Mouse (Mus musculus): ENCODE data around the gene Wwox. TPM values are rescaled to one million over a fixed set of nuclear protein-coding genes. Genes with fewer than 3 reads are reported as not detected.

Gene Wwox
- polyA plus RNA-seq, 1 experiment, result not detected

GRCm38 (mm10) chr8:114694566-114695198, 255.2 kb downstream of the Wwox start:
- Histone ChIP-seq H3K27ac (ENCODE audit: insufficient read depth, low read depth, low read length) (no peak overlapping the region), H3K4me3 (ENCODE audit: insufficient read depth, low read depth, low read length) (no peak overlapping the region), H3K4me1 (ENCODE audit: control insufficient read depth, insufficient read depth, low read length) (no peaks in the 10 kb centered on the region)
- no peak for TF ChIP-seq CTCF (IDR thresholded peaks at IDR 0.05; ENCODE audit: insufficient read depth, low read depth, low read length)
- no peak for TF ChIP-seq POLR2A (IDR thresholded peaks at IDR 0.05; ENCODE audit: insufficient read depth, low read depth, low read length)
- WGBS, result 89% methylated on average over 4 of the region's 4 CpGs

- no peak overlapping the region for H3K4me3 ChIP-seq (ENCODE audit: insufficient read depth, low read depth, low read length)
- WGBS, result 60% methylated on average over 5 of the region's 5 CpGs
- H3K4me1 ChIP-seq (ENCODE audit: control insufficient read depth, insufficient read depth, low read length), result no peaks in the 10 kb centered on the region
- TF ChIP-seq POLR2A (IDR thresholded peaks at IDR 0.05; ENCODE audit: insufficient read depth, low read depth, low read length), result no peak
- TF ChIP-seq CTCF (IDR thresholded peaks at IDR 0.05; ENCODE audit: insufficient read depth, low read depth, low read length), result no peak
- no peak overlapping the region for H3K27ac ChIP-seq (ENCODE audit: insufficient read depth, low read depth, low read length)
These were observed 264.1 kb downstream of the Wwox start for GRCm38 (mm10) chr8:114703517-114703916.

GRCm38 (mm10) chr8:114707538-114708138, 268.2 kb downstream of the Wwox start:
- WGBS, result 60% methylated on average over 15 of the region's 15 CpGs
- TF ChIP-seq POLR2A (IDR thresholded peaks at IDR 0.05; ENCODE audit: insufficient read depth, low read depth, low read length), result no peak
- Histone ChIP-seq H3K27ac (ENCODE audit: insufficient read depth, low read depth, low read length) (no peak overlapping the region), H3K4me1 (ENCODE audit: control insufficient read depth, insufficient read depth, low read length) (no peaks in the 10 kb centered on the region), H3K4me3 (ENCODE audit: insufficient read depth, low read depth, low read length) (no peak overlapping the region)

- WGBS, result 50% methylated on average over 13 of the region's 13 CpGs
These were observed 276.0 kb downstream of the Wwox start for GRCm38 (mm10) chr8:114715318-114716070.

GRCm38 (mm10) chr8:114716546-114717255, 277.2 kb downstream of the Wwox start:
- WGBS, result 90% methylated on average over 14 of the region's 14 CpGs
- H3K27ac ChIP-seq (ENCODE audit: insufficient read depth, low read depth, low read length), result no peak overlapping the region
- TF ChIP-seq CTCF (IDR thresholded peaks at IDR 0.05; ENCODE audit: insufficient read depth, low read depth, low read length) (no peak), POLR2A (IDR thresholded peaks at IDR 0.05; ENCODE audit: insufficient read depth, low read depth, low read length) (no peak)
- H3K4me3 ChIP-seq (ENCODE audit: insufficient read depth, low read depth, low read length), result no peak overlapping the region
- no peaks in the 10 kb centered on the region for H3K4me1 ChIP-seq (ENCODE audit: control insufficient read depth, insufficient read depth, low read length)

More at GRCm38 (mm10) chr8:114715318-114716070, 276.0 kb downstream of the Wwox start:
- Histone ChIP-seq H3K4me1 (ENCODE audit: control insufficient read depth, insufficient read depth, low read length) (no peaks in the 10 kb centered on the region), H3K4me3 (ENCODE audit: insufficient read depth, low read depth, low read length) (no peak overlapping the region), H3K27ac (ENCODE audit: insufficient read depth, low read depth, low read length) (no peak overlapping the region)
- TF ChIP-seq CTCF (IDR thresholded peaks at IDR 0.05; ENCODE audit: insufficient read depth, low read depth, low read length) (no peak), POLR2A (IDR thresholded peaks at IDR 0.05; ENCODE audit: insufficient read depth, low read depth, low read length) (no peak)

- WGBS, result 79% methylated on average over 4 of the region's 4 CpGs
- H3K4me3 ChIP-seq (ENCODE audit: insufficient read depth, low read depth, low read length), result no peak overlapping the region
- no peak overlapping the region for H3K27ac ChIP-seq (ENCODE audit: insufficient read depth, low read depth, low read length)
- H3K4me1 ChIP-seq (ENCODE audit: control insufficient read depth, insufficient read depth, low read length), result no peaks in the 10 kb centered on the region
- no peak for TF ChIP-seq POLR2A (IDR thresholded peaks at IDR 0.05; ENCODE audit: insufficient read depth, low read depth, low read length)
- TF ChIP-seq CTCF (IDR thresholded peaks at IDR 0.05; ENCODE audit: insufficient read depth, low read depth, low read length), result no peak
These were observed 279.4 kb downstream of the Wwox start for GRCm38 (mm10) chr8:114718821-114719220.

GRCm38 (mm10) chr8:114722611-114723010, 283.2 kb downstream of the Wwox start:
- no peak overlapping the region for H3K4me3 ChIP-seq (ENCODE audit: insufficient read depth, low read depth, low read length)
- H3K4me1 ChIP-seq (ENCODE audit: control insufficient read depth, insufficient read depth, low read length), result no peaks in the 10 kb centered on the region
- TF ChIP-seq POLR2A (IDR thresholded peaks at IDR 0.05; ENCODE audit: insufficient read depth, low read depth, low read length) (no peak), CTCF (IDR thresholded peaks at IDR 0.05; ENCODE audit: insufficient read depth, low read depth, low read length) (no peak)
- WGBS, result 83% methylated on average over 5 of the region's 5 CpGs
- no peak overlapping the region for H3K27ac ChIP-seq (ENCODE audit: insufficient read depth, low read depth, low read length)

GRCm38 (mm10) chr8:114731260-114732140, 292.0 kb downstream of the Wwox start:
- H3K4me1 ChIP-seq (ENCODE audit: control insufficient read depth, insufficient read depth, low read length), result no peaks in the 10 kb centered on the region
- 37% methylated on average over 17 of the region's 17 CpGs for WGBS
- TF ChIP-seq POLR2A (IDR thresholded peaks at IDR 0.05; ENCODE audit: insufficient read depth, low read depth, low read length) (no peak), CTCF (IDR thresholded peaks at IDR 0.05; ENCODE audit: insufficient read depth, low read depth, low read length) (no peak)
- H3K4me3 ChIP-seq (ENCODE audit: insufficient read depth, low read depth, low read length), result no peak overlapping the region
- no peak overlapping the region for H3K27ac ChIP-seq (ENCODE audit: insufficient read depth, low read depth, low read length)
